Mouse (Mus musculus): ENCODE measurements around the gene Dnajc27. TPM values are rescaled to one million over a fixed set of nuclear protein-coding genes. Genes with fewer than 3 reads are reported as not detected.

Dnajc27 gene
- polyA plus RNA-seq, 1 experiment from 2014 or later = 0.94 TPM

DNA sequence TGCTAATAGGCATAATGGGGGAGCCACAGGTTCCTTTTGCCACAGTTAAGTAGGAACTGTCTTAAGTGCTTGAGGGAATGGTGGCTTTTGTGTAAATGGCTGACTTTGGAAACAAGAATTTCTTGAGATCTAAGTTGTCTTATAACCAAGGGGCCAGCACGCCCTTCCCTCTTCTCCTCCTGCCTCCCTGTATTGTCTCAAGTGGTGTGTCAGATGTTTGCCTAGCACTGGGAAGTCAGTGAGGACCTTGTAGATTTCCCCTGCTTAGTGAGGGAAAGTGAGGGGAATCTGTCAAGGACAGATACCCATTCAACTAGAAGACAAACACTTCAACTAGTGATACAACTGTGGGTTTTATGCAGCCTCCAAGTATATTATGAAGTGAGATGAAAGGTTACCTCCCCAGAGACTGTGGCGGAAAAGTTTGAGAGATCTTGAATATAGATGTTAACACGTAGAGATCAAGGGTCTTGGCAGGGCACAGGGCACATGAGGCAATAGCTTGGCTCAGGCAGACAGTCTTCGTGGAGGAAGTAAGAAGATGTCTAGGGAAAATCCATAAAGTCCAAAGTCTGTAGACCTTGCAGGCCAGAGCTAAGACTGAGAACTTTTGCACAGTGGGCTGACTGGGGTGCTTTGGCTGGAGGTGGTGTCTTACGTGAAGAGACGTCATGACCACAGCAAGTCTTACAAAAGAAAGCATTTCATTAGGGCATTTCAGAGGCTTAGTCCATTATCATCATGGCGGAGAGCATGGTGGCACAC, 76.7 kb downstream of the Dnajc27 start:
- H3K4me1 ChIP-seq (ENCODE audit: control insufficient read depth, low read depth, low read length) = no peaks in the 10 kb centered on the region
- 70% methylated on average over 7 of the region's 7 CpGs for WGBS (ENCODE audit: insufficient replicate concordance)
- no peak overlapping the region for H3K4me2 ChIP-seq (ENCODE audit: low read depth, low read length)
- no peak overlapping the region for H3K9ac ChIP-seq (ENCODE audit: low read depth, low read length)
- H3K27me3 ChIP-seq (ENCODE audit: control insufficient read depth, insufficient read depth, low read depth, low read length) = no peaks in the 10 kb centered on the region
- no peak for ATAC-seq (ENCODE audit: low read depth)
- H3K9me3 ChIP-seq (replicated peaks; ENCODE audit: control insufficient read depth, low read length) = no peaks in the 10 kb centered on the region
- H3K36me3 ChIP-seq (ENCODE audit: control insufficient read depth, insufficient read depth) = no peaks in the 10 kb centered on the region
- H3K27ac ChIP-seq (ENCODE audit: low read length) = no peak overlapping the region
- H3K4me3 ChIP-seq (ENCODE audit: low read depth, low read length) = no peak overlapping the region

Other genes starting within 250 kb of the Dnajc27 start
- 0.28 and 0.34 TPM in 2 replicates for gene Pomc, start 127.6 kb upstream of the Dnajc27 start, polyA plus RNA-seq (2015; fragmentation: Nextera tagmentation; extraction: Ambion mirVana)
- gene Efr3b, start 43.7 kb upstream of the Dnajc27 start, polyA plus RNA-seq (2015; fragmentation: Nextera tagmentation; extraction: Ambion mirVana) = 0.08 TPM in 2 replicates
- gene Adcy3, start 50.5 kb downstream of the Dnajc27 start, polyA plus RNA-seq (2015; fragmentation: Nextera tagmentation; extraction: Ambion mirVana) = 1.0 and 1.1 TPM in 2 replicates
- 2.0 and 2.3 TPM in 2 replicates for gene Ptrhd1, start 151.4 kb downstream of the Dnajc27 start, polyA plus RNA-seq (2015; fragmentation: Nextera tagmentation; extraction: Ambion mirVana)
- gene Cenpo, start 151.7 kb downstream of the Dnajc27 start, polyA plus RNA-seq (2015; fragmentation: Nextera tagmentation; extraction: Ambion mirVana) = 8.3 and 9.3 TPM in 2 replicates